Mouse (Mus musculus): ENCODE measurements around the gene Adamts3. TPM values are rescaled to one million over a fixed set of nuclear protein-coding genes. Genes with fewer than 3 reads are reported as not detected.

The Adamts3 gene
- total RNA-seq, 2 experiments from 2014 or later: 19.3 to 21.7 TPM

- H3K27ac ChIP-seq: no peak overlapping the region
- H3K4me3 ChIP-seq: no peak overlapping the region
- DNase-seq (ENCODE audit: extremely low spot score in 1 of 2, low spot score in 2 of 2): peak; percentile 35 to 43
- TF ChIP-seq CTCF (IDR thresholded peaks at IDR 0.05): peak; percentile 76
- intact Hi-C loops (cut with DNase I): loop anchor here (2.0 to 10.0 kb wide), 4 partner anchors 137 to 885 kb away; no protein-coding TSS in a partner anchor
These were observed 203.1 kb downstream of the Adamts3 start for GRCm38 (mm10) chr5:89679871-89680536.

DNA sequence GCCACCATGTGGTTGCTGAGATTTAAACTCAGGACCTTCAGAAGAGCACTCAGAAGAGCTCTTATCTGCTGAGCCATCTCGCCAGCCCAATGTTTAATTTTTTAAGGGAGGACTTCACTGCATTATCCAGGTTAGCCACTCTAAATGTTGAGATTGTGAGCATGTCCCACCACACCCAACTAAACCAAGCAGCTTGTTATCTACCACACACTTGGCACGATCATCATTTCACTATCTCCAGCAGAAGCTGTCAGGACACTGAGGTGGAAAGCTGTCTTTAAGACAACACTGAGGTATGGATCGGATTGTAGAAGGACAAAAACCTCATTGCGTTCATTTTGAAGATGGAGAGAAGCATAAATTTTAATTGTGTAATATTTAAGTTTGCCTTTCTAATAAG, 205.0 kb downstream of the Adamts3 start:
- Histone ChIP-seq H3K27ac (no peak overlapping the region), H3K4me3 (no peak overlapping the region)
- intact Hi-C loops (cut with DNase I): loop anchor here (10.0 kb wide), 1 partner anchor 883 kb away; no protein-coding TSS in a partner anchor
- DNase-seq (ENCODE audit: extremely low spot score in 1 of 2, low spot score in 2 of 2): no peak
- no peak for TF ChIP-seq CTCF (IDR thresholded peaks at IDR 0.05)

- Histone ChIP-seq H3K4me3 (no peak overlapping the region), H3K27ac (no peak overlapping the region)
- intact Hi-C loops (cut with DNase I): loop anchor here (10.0 kb wide), 1 partner anchor 879 kb away; no protein-coding TSS in a partner anchor
- DNase-seq (ENCODE audit: extremely low spot score in 1 of 2, low spot score in 2 of 2): no peak
- TF ChIP-seq CTCF (IDR thresholded peaks at IDR 0.05): peak; percentile 13; the same call in 1 of the 2 replicates
These were observed 208.9 kb downstream of the Adamts3 start for GRCm38 (mm10) chr5:89674066-89674848.

GRCm38 (mm10) chr5:89672950-89673349, 210.2 kb downstream of the Adamts3 start:
- TF ChIP-seq CTCF (IDR thresholded peaks at IDR 0.05): no peak
- Histone ChIP-seq H3K27ac (no peak overlapping the region), H3K4me3 (no peak overlapping the region)
- DNase-seq (ENCODE audit: extremely low spot score in 1 of 2, low spot score in 2 of 2): no peak
- intact Hi-C loops (cut with DNase I): loop anchor here (10.0 kb wide), 1 partner anchor 878 kb away; no protein-coding TSS in a partner anchor

DNA sequence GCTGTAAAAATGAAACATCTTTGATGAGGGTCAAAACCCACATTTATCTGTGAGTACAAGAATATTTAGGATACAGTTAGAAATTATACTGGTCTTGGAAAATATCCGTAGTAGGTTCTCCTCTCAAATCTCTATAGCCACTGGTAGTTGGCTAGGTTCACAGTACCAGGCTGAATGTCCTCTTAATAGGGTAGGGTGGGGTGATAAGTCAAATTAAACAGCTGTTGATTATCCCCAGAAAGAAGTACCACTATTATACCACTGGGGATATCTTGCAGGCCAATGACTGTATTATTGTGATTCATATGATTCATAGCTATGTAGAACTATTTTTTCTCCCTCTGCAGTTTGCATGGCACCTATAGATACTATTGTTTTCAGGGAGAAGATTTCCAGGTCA, 228.8 kb downstream of the Adamts3 start:
- intact Hi-C loops (cut with DNase I): no loop called here
- no peak overlapping the region for H3K27ac ChIP-seq
- DNase-seq (ENCODE audit: extremely low spot score in 1 of 2, low spot score in 2 of 2): no peak
- no peak for TF ChIP-seq CTCF (IDR thresholded peaks at IDR 0.05)
- H3K4me3 ChIP-seq: no peak overlapping the region

DNA sequence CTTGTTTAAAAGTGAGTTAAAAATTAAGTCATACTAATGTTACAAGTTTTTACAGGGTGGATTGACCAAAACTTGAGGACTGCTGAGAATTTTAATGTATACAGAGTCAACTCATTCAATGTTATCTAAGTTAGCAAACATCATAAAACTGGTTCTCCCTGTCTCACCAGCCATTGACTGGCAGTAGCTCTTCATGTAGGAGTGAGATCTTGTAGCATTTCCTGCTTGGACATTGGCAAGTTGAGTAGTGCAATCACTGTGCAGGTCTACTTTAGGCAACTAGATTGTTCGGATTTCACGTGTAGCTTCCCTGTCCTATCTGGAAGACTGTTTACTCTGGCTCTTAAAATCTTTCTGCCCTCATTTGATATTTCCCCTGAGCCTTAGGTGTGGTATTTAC, 229.3 kb downstream of the Adamts3 start:
- Histone ChIP-seq H3K4me3 (no peak overlapping the region), H3K27ac (no peak overlapping the region)
- no peak for DNase-seq (ENCODE audit: extremely low spot score in 1 of 2, low spot score in 2 of 2)
- TF ChIP-seq CTCF (IDR thresholded peaks at IDR 0.05): no peak
- intact Hi-C loops (cut with DNase I): no loop called here

- no peak overlapping the region for H3K4me3 ChIP-seq
- DNase-seq (ENCODE audit: extremely low spot score in 1 of 2, low spot score in 2 of 2): no peak
- H3K27ac ChIP-seq: no peak overlapping the region
- no peak for TF ChIP-seq CTCF (IDR thresholded peaks at IDR 0.05)
- intact Hi-C loops (cut with DNase I): no loop called here
These were observed 236.2 kb downstream of the Adamts3 start for GRCm38 (mm10) chr5:89646940-89647339.

DNA sequence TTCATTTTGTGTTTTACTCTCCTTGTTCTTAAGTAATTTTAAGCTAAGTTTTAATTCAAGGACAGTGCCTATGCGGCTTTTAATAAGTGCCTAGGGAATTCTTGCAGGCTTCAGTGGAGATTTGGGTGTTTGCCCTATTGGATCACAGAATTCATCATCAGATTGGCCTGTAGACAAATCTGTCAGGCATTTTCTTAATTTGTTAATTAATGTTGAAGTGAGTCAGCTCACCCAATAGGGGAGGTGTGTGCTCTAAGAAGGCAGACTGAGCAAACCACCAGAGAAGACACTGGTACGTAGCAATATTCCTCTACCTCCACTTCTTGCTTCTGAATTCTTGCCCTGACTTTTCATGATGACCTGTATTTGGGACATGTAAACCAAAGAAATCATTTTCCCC, 247.7 kb downstream of the Adamts3 start:
- DNase-seq (ENCODE audit: extremely low spot score in 1 of 2, low spot score in 2 of 2): no peak
- TF ChIP-seq CTCF (IDR thresholded peaks at IDR 0.05): no peak
- Histone ChIP-seq H3K4me3 (no peak overlapping the region), H3K27ac (no peak overlapping the region)
- intact Hi-C loops (cut with DNase I): no loop called here

DNA sequence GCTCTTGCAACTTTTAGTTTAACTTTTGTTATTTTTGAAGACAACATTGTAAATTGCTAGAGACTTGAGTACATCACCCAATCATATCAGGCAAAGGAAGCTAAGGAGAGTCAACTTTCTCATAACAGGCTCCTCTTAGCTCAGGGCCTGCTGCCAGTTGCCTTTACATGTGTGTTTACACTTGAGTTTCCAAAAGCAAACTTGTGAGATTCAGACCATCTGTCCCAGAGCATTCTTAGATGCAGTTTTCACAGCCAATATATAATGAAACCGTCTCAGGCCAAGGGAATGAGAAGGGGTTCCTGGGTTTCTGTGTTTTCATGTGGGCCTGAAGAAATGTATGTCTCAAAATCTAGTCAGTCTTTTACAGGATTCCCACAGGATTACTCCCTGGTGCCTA, 251.5 kb downstream of the Adamts3 start:
- no peak overlapping the region for H3K27ac ChIP-seq
- no peak overlapping the region for H3K4me3 ChIP-seq
- no peak for TF ChIP-seq CTCF (IDR thresholded peaks at IDR 0.05)
- intact Hi-C loops (cut with DNase I): no loop called here
- peak in 1 of 2 experiments; percentile 17 for DNase-seq (ENCODE audit: extremely low spot score in 1 of 2, low spot score in 2 of 2)
